Mouse (Mus musculus): Measurements from ENCODE around the gene Bmp8a.
"Not testable (repeated sequence)": the region's sequence is repeated elsewhere in the genome, so short reads cannot be mapped to it uniquely, and the experiment has no call there.

The Bmp8a gene

DNA sequence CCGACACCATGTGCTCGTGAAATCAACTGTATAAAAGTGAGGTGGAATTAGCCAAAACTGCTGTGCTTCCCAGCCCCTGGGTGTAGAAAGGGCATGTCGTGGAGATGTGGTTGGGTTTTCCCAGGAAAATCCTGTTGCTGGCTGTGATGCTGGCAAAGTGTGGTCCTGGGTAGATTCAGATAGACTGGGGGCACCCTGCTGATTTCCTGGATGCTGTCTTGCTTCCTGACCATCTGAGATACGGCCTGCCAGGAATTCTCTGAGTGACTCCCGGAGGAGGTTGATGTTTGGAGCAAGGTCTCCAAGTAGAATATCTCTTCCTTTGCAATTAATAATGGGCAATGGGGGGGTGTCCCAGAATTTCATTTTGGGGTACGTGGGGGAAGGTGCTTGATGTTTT is 14.1 kb downstream of the Bmp8a start:
- no peak for DNase-seq

DNA sequence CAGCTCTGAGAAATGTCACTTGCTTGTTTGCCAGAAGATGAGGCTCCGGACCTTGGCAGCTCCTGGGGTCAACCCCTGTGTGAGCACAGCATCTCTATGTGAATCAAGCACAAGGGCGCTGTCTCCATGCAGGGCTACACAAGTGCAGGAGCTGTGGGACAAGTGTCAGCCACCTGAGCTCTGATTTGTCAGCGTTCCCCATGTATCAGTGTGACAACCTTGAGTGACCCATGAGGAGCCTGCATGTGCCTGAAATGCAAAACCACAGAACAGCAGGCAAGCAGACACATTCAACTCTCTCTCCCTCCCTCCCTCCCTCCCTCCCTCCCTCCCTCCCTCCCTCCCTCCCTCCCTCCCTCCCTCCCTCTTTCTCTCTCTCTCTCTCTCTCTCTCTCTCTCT is 15.4 kb downstream of the Bmp8a start:
- no peak for DNase-seq

DNA sequence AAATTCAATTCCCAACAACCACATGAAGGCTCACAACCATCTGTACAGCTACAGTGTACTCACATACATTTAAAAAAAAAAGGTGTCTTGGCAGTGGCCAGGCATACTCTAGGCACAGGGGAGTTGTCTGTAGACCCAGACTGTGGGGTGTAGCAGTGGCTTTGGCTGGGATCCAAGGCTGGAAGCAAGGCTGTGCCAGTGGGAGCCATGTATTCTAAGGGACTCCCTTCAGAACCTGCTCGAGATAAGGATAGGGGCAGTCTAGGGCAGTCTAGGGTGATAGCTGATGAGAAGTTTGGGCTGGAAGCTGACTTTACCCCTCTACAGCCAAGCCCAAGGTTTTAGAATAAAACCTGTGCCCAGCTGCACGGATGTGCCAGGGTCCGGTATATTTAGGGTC is 17.0 kb downstream of the Bmp8a start:
- DNase-seq = no peak

DNA sequence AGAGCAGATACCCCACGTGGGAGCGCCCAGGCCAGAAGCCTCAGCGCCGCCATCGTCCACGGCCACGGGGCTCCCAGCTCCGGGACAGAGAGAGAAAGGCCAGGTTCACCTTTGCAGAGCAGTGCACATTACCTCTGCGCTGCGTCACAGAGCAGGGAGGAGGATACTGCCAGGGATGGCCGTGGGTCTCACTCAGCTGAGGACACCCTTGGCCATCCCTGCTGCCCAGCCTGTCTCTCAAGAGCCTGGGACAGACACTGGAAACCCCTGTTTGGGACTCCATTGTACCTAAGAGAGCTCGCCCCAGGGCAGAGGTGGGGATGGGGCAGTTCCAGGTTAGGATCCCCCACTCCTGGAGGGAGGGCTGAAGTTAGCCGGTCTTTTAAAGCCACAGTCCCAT is 19.5 kb downstream of the Bmp8a start, which contains the start of gene Oxct2a:
Oxct2a (minus strand) TSS at position 101 of the 400 bp plus-strand sequence.
- no peak for DNase-seq

DNA sequence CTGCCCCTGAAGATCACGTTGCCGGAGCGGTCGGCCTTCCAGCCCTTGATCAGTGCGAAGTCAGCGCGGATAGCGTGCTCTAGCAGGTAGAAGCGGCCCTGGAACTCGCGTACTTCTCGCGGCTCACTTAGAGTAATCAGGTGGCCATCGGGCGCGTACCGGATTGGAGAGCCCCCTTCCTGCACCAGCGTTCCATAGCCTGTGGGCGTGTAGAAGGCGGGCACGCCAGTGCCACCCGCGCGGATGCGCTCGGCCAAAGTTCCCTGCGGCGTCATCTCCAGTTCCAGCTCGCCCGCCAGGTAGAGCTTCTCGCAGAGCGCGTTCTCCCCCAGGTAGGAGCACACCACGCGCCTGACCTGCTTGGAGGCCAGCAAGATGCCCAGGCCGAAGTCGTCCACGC is 20.1 kb downstream of the Bmp8a start:
- peak; percentile 14 for DNase-seq

DNA sequence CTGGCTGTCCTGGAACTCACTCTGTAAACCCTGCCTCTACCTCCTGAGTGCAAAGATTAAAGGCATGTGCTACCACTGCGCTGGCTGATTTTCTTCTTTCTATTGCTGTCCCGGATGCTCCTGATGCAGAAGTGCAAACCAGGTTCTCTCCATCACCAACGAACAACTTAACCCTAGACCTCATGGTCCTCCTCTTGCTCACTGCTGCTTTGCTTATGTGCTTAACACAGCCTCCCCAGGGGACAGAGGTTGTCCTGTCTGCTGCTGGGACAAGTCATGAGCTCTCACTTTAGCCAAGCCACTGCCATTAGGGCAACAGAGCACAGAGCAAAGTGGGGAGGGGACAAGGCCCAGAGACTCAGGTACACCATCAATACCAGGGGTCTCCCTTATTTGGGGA is 28.6 kb downstream of the Bmp8a start:
- DNase-seq = no peak

DNA sequence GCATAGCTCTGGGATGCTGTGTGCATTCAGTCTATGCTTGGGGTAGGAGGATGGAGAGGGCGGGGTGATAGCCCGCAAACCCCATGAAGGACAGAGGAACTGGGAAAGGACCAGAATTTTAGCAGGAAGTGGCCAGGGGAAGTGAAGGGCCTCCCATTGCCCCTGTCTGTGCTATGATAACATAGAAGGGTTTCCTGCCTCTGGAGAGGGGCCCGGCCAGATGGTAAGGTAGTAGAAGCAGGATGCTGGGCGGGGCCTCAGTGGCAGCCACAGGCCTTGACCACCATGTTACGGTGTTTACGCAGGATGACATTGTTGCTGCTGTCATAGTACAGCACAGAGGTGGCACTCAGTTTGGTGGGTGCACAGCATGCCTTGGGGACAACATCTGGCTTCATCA is 30.0 kb downstream of the Bmp8a start:
- no peak for DNase-seq

DNA sequence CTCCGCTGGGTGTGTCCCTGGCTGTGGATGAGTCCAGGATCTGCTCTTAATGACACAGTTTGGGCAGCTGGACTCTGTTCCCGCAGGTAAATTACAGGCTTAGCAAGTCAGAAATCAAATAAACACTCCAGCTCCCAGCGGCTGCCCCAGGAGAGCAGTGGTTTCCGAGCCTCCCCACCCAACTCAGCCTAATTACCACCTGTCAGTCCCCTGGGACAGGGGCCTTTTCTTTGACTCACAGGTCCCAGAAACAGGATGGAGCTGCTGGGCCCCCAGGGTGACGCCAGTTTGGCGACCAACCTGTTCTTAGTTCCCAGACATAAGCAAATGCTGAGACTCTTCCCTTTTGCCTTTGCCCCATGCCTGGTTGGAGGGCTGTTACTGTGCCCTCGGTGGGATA is 31.2 kb downstream of the Bmp8a start:
- no peak for DNase-seq

DNA sequence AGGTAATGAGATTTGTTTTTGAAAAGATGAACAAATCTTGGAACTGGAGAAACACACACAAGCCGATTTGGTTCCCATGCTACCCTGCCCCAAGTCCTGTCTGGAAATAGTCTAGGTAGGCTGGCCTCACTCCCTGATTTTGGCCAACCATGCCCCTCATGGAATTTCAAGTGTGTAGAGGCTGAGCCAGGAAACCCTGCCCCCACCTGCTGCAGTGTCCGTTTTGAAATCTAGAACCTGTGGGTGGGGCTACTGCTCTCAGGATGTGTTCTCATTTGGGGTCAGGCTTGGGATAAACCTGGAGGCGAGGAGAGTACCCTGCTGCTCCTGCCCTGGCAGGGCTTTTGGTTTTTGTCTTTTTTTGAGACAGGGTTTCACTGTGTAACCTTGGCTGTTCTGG is 34.8 kb downstream of the Bmp8a start:
- no peak for DNase-seq

DNA sequence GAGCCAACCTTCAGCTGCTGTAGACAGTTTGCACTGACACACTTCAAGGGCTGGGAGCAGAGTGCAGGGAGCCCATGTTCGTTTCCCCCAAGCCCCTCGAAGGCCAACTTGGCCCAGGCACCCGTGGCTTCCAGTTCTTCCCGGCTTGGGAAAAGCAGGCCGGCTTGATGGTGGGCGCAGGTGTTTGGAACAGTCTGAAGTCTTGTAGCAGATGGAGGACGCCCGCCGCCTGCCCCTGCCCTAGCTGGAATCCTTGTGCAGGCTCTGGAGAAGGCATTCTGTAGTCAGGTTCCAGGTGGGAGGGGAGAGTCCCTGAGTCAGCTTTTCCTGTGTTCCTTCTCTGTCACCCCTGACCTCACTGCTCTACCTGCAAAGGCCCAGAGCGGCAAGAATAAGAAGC is 36.1 kb downstream of the Bmp8a start:
- no peak for DNase-seq

DNA sequence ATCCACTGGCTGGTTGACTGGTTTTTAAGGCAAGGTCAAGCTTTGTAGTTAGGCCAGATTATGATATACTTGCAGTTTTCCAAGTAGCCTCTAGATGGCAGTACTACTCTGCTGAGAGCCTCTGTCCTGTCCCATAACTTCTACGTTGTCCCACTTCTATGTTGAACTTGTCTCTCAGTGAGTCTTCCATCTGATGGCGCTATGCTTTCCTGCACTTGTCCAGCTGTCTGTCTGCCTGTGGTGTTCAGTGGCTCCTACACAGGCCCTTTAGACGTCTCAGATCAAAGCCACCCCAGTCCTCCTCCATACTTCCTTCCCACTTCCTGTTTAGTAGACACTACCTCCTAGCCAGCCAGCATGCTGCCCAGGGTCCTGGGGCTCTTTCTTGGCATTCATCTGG is 37.3 kb downstream of the Bmp8a start:
- peak; percentile 53 for DNase-seq

DNA sequence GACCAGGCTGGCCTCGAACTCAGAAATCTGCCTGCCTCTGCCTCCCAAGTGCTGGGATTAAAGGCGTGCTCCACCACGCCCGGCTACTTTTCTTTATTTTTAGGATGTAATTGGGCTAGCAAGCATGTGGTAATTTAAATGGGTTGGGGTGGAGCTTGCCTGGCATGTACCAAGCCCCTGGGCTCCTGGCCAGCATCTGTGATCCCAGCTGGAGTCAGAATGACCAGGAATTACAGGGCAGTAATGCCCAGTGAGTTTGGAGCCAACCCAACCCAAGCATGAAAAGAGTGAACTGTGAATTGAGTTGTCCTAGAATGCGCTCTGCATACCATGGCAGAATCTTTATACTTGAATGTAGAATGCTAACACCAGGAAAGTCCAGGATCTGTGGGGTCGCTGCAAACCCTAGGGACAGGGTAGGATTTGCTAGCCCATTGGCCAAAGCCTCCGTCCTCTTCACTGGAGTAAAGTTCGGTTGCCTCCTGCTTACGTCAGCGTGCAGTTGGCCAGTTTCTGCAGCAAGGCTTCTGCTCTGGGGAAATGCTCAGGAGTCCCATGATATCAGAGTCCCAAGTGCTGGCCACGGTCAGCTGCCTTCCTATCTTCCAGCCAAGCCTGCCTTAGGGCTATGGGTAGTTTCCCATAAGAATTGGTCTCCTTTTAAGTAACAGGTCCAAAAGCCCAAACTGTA is 43.9 kb downstream of the Bmp8a start:
- peak; percentile 48 for DNase-seq

DNA sequence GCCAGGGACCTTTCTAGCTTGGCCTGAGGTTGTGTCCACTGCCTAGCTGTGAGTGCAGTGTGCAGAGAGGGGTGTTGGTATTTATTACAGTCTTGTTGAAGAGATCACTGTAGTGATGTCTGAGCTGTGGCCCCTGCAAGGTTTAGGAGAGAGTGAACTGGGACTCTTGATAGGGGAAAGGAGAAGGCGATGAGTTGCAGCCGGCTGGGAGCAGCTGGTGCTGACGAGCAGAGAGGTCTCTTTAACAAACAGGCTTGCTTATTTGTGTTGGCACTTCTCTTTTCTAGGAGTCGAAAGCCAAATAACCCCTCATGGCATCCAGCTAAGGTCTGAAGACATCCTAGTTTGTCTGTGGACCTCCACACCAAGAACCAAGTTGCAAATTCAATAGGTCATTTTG is 44.8 kb downstream of the Bmp8a start:
- peak; percentile 64 for DNase-seq

DNA sequence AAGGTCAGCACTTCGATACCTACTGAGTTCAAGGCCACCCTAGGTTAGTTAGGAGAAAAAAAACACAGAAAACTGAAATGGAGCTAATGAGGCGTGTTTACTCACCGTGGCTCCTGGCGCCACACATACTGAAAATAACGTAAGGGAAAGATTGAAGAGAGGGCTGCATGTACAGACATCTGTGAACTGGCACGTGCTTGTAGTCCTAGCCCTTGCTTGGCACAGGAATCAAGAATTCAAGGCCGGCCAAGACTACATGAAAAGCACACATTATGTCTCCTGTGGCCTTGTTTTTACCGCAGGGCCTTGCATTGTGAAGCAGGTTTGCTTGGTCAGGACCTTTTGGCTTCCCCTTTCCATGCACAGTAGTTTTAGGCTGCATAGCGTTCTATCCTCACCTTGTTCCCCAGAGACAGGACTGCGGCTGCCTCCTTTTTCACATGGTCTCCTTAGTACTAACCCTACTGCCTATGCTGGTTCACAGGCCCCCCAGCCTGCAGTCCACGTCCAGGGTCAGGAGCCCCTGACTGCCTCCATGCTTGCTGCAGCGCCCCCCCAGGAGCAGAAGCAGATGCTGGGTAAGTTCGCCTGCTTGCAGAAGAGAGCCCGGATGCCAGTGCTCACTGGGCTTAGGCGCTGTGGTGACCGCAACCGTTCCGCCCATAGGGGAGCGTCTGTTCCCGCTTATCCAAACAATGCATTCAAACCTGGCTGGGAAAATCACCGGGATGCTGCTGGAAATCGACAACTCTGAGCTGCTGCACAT is 45.7 kb downstream of the Bmp8a start:
- no peak for DNase-seq

DNA sequence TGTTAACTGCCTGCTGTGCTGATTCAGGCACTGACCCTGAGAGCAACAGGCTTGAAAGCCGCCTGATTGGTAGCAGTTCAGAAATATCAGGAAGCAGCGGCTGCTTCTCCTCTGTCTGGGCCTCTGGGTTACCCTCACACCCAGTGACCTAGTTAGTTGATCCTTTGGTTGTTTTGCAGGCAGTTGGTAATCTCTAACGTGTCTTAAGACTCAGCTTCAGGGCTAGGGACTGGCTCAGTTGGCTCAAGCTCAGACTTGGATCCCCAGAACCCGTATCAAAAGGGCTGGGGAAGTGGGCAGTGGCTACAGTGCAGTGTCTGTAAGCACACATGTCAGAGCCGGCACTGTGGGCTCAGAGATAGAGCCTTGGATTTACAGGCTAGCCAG is 46.9 kb downstream of the Bmp8a start:
- DNase-seq = no peak

DNA sequence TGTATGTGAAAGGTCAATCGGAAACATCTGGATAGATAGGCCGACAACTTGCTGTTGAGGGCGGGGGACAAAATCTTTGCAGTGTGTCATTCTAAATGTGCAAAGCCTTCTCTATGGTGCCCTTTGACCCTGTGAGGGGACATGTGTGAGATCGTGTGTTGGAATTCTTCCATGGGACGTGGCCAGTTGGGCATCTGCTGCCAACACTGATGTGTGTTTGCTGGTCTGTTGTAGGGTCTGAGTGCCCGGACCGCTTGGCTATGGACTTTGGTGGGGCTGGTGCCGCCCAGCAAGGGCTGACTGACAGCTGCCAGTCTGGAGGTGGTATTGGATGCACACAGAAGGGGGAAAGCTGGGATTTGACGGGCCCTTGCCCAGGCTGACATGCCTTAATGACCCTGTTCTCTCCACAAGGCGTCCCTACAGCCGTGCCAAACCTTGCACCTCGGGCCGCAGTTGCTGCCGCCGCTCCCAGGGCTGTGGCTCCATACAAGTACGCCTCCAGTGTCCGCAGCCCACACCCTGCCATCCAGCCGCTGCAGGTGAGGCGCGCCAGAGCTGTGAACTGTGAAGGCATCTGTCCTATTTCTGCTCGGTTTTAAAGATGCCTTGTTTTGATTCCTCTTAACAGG is 47.4 kb downstream of the Bmp8a start:
- DNase-seq = no peak

DNA sequence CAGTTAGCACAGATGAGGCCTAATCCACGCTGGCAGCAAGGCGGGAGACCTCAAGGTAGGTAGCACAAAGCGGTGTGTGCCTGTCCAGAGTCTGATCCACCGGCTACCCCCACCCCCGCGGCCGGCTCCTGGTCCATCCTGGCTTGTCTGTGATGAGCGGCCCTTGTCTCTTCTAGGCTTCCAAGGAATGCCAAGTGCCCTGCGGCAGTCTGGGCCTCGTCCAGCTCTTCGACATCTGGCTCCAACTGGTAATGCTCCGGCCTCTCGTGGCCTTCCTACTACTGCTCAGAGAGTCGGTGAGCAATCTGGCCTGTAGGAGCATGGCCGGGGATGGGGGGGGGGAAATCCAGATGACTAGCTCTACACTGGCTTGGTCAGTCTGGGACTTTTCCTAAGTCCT is 48.0 kb downstream of the Bmp8a start:
- DNase-seq = not testable (repeated sequence)

DNA sequence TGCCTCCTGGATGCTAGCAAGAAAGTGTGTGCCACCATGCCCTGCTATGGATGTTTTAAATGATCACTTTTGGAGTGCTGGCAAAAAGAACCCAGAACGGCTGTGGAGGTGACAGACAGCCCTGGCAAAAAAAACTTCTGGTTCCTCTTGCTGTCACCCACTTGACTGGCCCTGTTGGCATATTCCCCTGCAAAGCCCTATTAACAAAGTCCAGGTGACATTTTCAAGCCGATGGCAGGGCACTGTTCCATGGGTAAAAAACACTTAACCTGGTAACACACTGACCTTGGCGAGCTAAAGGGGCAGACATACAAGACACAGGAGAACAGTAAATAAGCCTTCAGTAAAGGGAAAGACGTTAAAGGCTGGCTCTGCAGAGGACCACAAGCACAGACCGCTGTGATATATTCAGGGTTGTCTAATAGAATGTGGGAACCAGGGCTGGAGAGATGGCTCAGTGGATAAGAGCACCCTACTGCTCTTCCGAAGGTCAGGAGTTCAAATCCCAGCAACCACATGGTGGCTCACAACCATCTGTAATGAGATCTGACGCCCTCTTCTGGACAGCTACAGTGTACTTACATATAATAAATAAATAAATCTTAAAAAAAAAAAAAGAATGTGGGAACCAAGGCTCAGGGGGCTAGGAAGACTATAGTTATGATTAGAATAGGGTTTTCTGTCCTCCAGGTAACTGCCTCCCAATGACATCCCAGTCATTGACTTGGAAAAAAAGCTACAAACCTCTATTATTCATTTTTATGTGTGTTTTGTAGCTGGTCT is 49.2 kb downstream of the Bmp8a start:
- no peak for DNase-seq

DNA sequence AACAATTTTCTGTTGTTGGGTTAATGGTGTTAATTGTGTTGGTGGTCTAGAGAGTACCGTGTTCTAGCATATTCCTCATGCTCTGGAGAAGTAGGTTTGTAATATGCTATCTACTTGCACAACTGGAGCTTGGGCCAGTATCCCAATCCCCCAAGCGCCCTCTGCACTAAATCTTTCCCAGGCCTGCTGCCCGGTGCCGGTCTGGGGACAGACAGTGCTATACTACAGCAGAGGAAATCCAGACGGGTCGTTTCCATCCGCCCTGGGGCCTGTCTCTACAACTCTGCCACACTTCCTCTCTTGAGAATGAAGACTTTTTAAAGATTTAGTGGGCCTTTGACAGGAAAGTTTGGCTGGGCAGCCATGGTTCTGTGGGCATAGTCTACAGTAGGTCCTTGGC is 50.1 kb downstream of the Bmp8a start:
- peak; percentile 61 for DNase-seq

DNA sequence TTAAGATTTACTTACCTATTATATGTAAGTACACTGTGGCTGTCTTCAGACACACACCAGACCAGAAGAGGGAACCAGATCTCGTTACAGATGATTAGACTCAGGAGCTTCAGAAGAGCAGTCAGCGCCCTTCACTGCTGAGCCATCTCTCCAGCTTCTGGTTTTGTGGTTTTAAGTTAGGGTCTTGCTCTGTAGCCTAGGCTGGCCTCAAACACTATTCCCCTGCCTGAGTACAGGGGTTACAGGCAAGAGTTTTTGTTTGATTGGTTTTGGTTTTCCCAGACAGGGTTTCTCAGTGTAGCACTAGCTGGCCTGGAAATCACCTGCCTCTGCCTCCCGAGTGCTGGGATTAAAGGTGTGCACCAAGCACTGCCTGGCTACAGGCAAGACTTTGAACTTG is 50.7 kb downstream of the Bmp8a start:
- DNase-seq = no peak

DNA sequence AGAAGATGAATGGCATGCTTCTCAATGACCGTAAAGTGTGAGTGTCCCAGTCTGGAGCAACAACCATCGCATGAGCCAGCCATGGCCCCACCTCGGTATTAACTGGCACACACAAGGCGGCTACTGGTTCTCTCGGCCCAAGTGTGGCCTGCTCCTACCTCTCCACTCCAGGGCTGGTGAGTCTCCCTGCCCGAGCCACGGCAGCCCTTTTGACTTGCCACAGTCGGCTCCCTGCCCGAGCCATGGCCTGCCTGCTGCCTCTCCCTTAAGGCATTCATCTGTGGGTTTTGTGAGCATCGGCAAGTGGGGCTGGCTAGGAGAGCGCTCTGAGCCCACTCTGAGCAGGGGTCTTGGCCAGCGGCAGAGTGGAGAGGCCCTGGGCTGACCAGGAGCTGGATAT is 54.0 kb downstream of the Bmp8a start:
- DNase-seq = no peak

DNA sequence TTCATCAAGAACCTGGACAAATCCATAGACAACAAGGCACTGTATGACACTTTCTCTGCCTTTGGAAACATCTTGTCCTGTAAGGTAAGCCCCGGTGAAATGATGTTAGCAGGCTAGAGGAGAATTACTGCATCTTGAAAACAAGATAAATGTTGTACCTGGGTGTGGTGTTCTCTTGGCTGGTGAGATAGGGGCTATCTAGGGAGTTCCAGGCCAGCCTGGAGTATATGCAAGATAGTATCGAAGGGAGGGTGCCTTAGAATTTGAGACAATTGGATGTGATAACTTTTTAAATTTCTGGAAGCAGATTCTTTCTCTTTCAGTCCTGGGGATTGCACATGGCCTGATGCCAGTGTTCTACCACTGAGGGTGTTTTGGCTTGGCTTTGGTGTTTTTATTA is 56.3 kb downstream of the Bmp8a start:
- DNase-seq = no peak
